Mouse (Mus musculus): ENCODE measurements around the gene Pebp1.

The Pebp1 gene

GRCm38 (mm10) chr5:117281536-117281935 is 5.9 kb downstream of the Pebp1 start:
- TF ChIP-seq NANOG (IDR thresholded peaks at IDR 0.05; ENCODE audit: borderline replicate concordance, low read length) (no peak), CTCF (conservative IDR thresholded peaks at IDR 0.05; ENCODE audit: low read length) (0 out of 2 replicates have a peak, but pooled peaks have one; percentile 12)
- Histone ChIP-seq H3K9me3 (ENCODE audit: low read length) (no peaks in the 10 kb centered on the region), H3K4me3 (replicated peaks; ENCODE audit: low read length) (no peak overlapping the region), H3K27me3 (ENCODE audit: insufficient read depth, low read length) (no peaks in the 10 kb centered on the region), H3K4me1 (replicated peaks; ENCODE audit: low read depth, low read length) (peaks cover 68% of the 10 kb centered on the region), H3K36me3 (ENCODE audit: insufficient read depth, low read length) (peaks cover 63% of the 10 kb centered on the region)

DNA sequence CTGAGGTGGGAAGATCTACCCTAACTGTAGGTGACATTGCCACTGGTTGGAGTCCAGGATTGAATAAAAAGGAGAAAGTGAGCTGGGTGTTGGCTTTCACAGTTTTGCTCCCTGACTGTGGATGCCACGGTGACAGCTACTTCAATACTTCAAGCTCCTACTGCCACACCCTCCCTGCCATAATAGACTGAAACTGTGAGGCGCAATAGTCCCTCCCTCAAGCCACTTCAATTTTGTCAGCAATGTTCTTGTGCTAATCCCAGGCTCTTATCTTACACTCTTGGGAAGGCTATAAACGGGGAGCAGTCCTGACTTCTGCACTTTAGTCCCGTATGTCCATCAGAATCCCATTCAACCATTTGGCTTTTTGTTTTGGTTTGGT is 7.8 kb downstream of the Pebp1 start:
- Histone ChIP-seq H3K4me3 (replicated peaks; ENCODE audit: low read length) (no peak overlapping the region), H3K36me3 (ENCODE audit: insufficient read depth, low read length) (peaks cover 47% of the 10 kb centered on the region), H3K4me1 (replicated peaks; ENCODE audit: low read depth, low read length) (peaks cover 51% of the 10 kb centered on the region), H3K9me3 (ENCODE audit: low read length) (no peaks in the 10 kb centered on the region), H3K27me3 (ENCODE audit: insufficient read depth, low read length) (no peaks in the 10 kb centered on the region)
- no peak for TF ChIP-seq POU5F1 (IDR thresholded peaks at IDR 0.05; ENCODE audit: borderline replicate concordance, low read length)
- no peak for TF ChIP-seq CTCF (conservative IDR thresholded peaks at IDR 0.05; ENCODE audit: low read length)
- no peak for TF ChIP-seq NANOG (IDR thresholded peaks at IDR 0.05; ENCODE audit: borderline replicate concordance, low read length)

- Histone ChIP-seq H3K27me3 (ENCODE audit: insufficient read depth, low read length) (no peaks in the 10 kb centered on the region), H3K36me3 (ENCODE audit: insufficient read depth, low read length) (peaks cover 41% of the 10 kb centered on the region), H3K4me1 (replicated peaks; ENCODE audit: low read depth, low read length) (peaks cover 45% of the 10 kb centered on the region), H3K4me3 (replicated peaks; ENCODE audit: low read length) (no peak overlapping the region), H3K9me3 (ENCODE audit: low read length) (no peaks in the 10 kb centered on the region)
- no peak for TF ChIP-seq CTCF (conservative IDR thresholded peaks at IDR 0.05; ENCODE audit: low read length)
- TF ChIP-seq POU5F1 (IDR thresholded peaks at IDR 0.05; ENCODE audit: borderline replicate concordance, low read length): no peak
- TF ChIP-seq NANOG (IDR thresholded peaks at IDR 0.05; ENCODE audit: borderline replicate concordance, low read length): no peak
Measured at GRCm38 (mm10) chr5:117278809-117279668, 8.4 kb downstream of the Pebp1 start.

DNA sequence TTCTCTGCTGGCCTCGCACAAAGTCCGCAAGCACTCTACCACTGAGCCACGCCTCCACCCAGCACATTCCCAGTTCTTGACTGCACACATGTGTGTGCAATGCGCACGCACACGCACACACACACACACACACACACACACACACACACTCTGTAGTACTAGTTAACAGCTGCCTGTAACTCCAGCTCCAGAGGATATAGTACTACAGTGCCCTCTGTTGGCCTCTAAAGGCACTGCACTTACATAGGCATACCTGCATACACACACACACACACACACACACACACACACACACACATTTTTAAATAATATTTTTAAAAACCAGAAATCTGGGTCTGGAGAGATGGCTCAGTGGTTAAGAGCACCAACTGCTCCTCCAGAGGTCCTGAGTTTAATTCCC is 9.6 kb downstream of the Pebp1 start:
- Histone ChIP-seq H3K27me3 (ENCODE audit: insufficient read depth, low read length) (no peaks in the 10 kb centered on the region), H3K9me3 (ENCODE audit: low read length) (no peaks in the 10 kb centered on the region), H3K4me3 (replicated peaks; ENCODE audit: low read length) (no peak overlapping the region), H3K4me1 (replicated peaks; ENCODE audit: low read depth, low read length) (peaks cover 39% of the 10 kb centered on the region), H3K36me3 (ENCODE audit: insufficient read depth, low read length) (peaks cover 36% of the 10 kb centered on the region)
- TF ChIP-seq NANOG (IDR thresholded peaks at IDR 0.05; ENCODE audit: borderline replicate concordance, low read length) (no peak), CTCF (conservative IDR thresholded peaks at IDR 0.05; ENCODE audit: low read length) (peak; percentile 33; the same call in 1 of the 2 replicates), POU5F1 (IDR thresholded peaks at IDR 0.05; ENCODE audit: borderline replicate concordance, low read length) (no peak)

- Histone ChIP-seq H3K9me3 (ENCODE audit: low read length) (no peaks in the 10 kb centered on the region), H3K27me3 (ENCODE audit: insufficient read depth, low read length) (no peaks in the 10 kb centered on the region), H3K36me3 (ENCODE audit: insufficient read depth, low read length) (peaks cover 18% of the 10 kb centered on the region; the same call in 1 of the 2 replicates), H3K4me3 (replicated peaks; ENCODE audit: low read length) (no peak overlapping the region), H3K4me1 (replicated peaks; ENCODE audit: low read depth, low read length) (peaks cover 14% of the 10 kb centered on the region)
- no peak for TF ChIP-seq NANOG (IDR thresholded peaks at IDR 0.05; ENCODE audit: borderline replicate concordance, low read length)
- peak; percentile 75 for TF ChIP-seq CTCF (conservative IDR thresholded peaks at IDR 0.05; ENCODE audit: low read length)
Measured at GRCm38 (mm10) chr5:117274817-117275216, 12.6 kb downstream of the Pebp1 start.

GRCm38 (mm10) chr5:117271945-117272344 is 15.5 kb downstream of the Pebp1 start:
- Histone ChIP-seq H3K27me3 (ENCODE audit: insufficient read depth, low read length) (no peaks in the 10 kb centered on the region), H3K36me3 (ENCODE audit: insufficient read depth, low read length) (peaks cover 14% of the 10 kb centered on the region; the same call in 1 of the 2 replicates), H3K9me3 (ENCODE audit: low read length) (no peaks in the 10 kb centered on the region), H3K4me1 (replicated peaks; ENCODE audit: low read depth, low read length) (peaks cover 16% of the 10 kb centered on the region), H3K4me3 (replicated peaks; ENCODE audit: low read length) (no peak overlapping the region)
- TF ChIP-seq CTCF (conservative IDR thresholded peaks at IDR 0.05; ENCODE audit: low read length) (no peak), POU5F1 (IDR thresholded peaks at IDR 0.05; ENCODE audit: borderline replicate concordance, low read length) (no peak)

DNA sequence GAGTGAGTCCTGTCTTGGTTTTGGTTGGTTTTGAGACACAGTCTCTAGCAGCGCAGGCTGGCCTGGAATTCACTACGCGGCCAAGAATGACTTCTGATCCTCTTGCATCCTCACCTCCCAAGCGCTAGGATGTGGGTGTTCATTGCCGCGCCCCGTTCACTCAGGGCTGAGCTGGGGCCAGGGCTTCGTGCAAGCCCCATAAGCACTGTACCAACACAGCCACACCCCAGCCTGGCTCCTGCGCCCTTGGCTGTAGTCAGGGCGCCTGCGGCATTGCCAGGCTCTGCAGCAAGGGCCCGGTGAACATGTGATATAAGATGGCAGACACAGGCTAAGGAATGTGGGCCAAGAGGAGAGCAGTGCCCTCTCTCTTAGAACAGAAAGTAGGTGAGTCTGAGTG is 18.0 kb downstream of the Pebp1 start:
- no peaks in the 10 kb centered on the region for H3K27me3 ChIP-seq (ENCODE audit: insufficient read depth, low read length)
- TF ChIP-seq CTCF (conservative IDR thresholded peaks at IDR 0.05; ENCODE audit: low read length) (no peak), NANOG (IDR thresholded peaks at IDR 0.05; ENCODE audit: borderline replicate concordance, low read length) (no peak), POU5F1 (IDR thresholded peaks at IDR 0.05; ENCODE audit: borderline replicate concordance, low read length) (no peak)
- no peak overlapping the region for H3K4me3 ChIP-seq (replicated peaks; ENCODE audit: low read length)
- H3K36me3 ChIP-seq (ENCODE audit: insufficient read depth, low read length): peaks cover 20% of the 10 kb centered on the region; the same call in 1 of the 2 replicates
- H3K9me3 ChIP-seq (ENCODE audit: low read length): no peaks in the 10 kb centered on the region
- H3K4me1 ChIP-seq (replicated peaks; ENCODE audit: low read depth, low read length): peaks cover 21% of the 10 kb centered on the region

- Histone ChIP-seq H3K36me3 (ENCODE audit: insufficient read depth, low read length) (peaks cover 20% of the 10 kb centered on the region; the same call in 1 of the 2 replicates), H3K4me1 (replicated peaks; ENCODE audit: low read depth, low read length) (peaks cover 24% of the 10 kb centered on the region), H3K4me3 (replicated peaks; ENCODE audit: low read length) (no peak overlapping the region), H3K9me3 (ENCODE audit: low read length) (no peaks in the 10 kb centered on the region), H3K27me3 (ENCODE audit: insufficient read depth, low read length) (no peaks in the 10 kb centered on the region)
- TF ChIP-seq POU5F1 (IDR thresholded peaks at IDR 0.05; ENCODE audit: borderline replicate concordance, low read length): no peak
Measured at GRCm38 (mm10) chr5:117268749-117269148, 18.7 kb downstream of the Pebp1 start.

DNA sequence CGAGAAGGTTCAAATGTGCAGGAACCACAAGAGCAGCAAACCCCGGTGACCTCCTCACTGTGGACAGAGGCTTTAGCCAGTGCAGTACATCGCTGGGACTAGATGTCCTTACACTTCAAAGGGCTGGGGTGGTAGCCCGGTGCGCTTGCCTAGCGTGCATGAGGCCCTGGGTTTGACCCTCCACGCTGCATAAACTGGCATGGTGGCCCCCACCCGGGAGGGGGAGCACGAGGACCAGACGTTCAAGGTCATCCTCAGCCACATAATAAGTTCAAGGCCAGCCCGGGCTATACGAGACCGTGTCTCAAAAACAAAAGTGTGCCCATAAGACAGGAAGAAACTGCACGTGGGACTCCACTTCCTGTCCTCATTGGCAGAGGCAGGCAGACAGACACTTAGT is 19.5 kb downstream of the Pebp1 start:
- Histone ChIP-seq H3K4me1 (replicated peaks; ENCODE audit: low read depth, low read length) (peaks cover 31% of the 10 kb centered on the region), H3K4me3 (replicated peaks; ENCODE audit: low read length) (no peak overlapping the region), H3K36me3 (ENCODE audit: insufficient read depth, low read length) (peaks cover 17% of the 10 kb centered on the region; the same call in 1 of the 2 replicates), H3K9me3 (ENCODE audit: low read length) (no peaks in the 10 kb centered on the region), H3K27me3 (ENCODE audit: insufficient read depth, low read length) (no peaks in the 10 kb centered on the region)
- TF ChIP-seq NANOG (IDR thresholded peaks at IDR 0.05; ENCODE audit: borderline replicate concordance, low read length): no peak
- no peak for TF ChIP-seq POU5F1 (IDR thresholded peaks at IDR 0.05; ENCODE audit: borderline replicate concordance, low read length)
- no peak for TF ChIP-seq CTCF (conservative IDR thresholded peaks at IDR 0.05; ENCODE audit: low read length)
